Mouse (Mus musculus): ENCODE results near the gene Vmn1r195. TPM values are rescaled to one million over a fixed set of nuclear protein-coding genes. Genes with fewer than 3 reads are reported as not detected.

Vmn1r195 gene
- polyA plus RNA-seq (2015; fragmentation: Illumina TruSeq; extraction: RNeasy Lipid Tissue Mini Kit (QIAGEN cat#74804); ENCODE audit: insufficient read depth, low read depth, low replicate concordance) = not detected

GRCm38 (mm10) chr13:22270222-22270621 is at the start of gene Vmn1r195:
Gene Vmn1r195, plus strand, starts transcription at chr13:22270522.

GRCm38 (mm10) chr13:22223060-22223459 is 47.3 kb upstream of the Vmn1r195 start, which contains the start of gene Vmn1r193:
Gene Vmn1r193, minus strand, starts transcription at chr13:22223160.

GRCm38 (mm10) chr13:22243915-22244314 is 26.4 kb upstream of the Vmn1r195 start, which contains the start of gene Vmn1r194:
Gene Vmn1r194, plus strand, starts transcription at chr13:22244215.

GRCm38 (mm10) chr13:22289620-22290019 is 19.3 kb downstream of the Vmn1r195 start, which contains the start of gene Vmn1r196:
Gene Vmn1r196, plus strand, starts transcription at chr13:22289920.

GRCm38 (mm10) chr13:22324289-22324688 is 54.0 kb downstream of the Vmn1r195 start, which contains the start of gene Vmn1r197:
Gene Vmn1r197, plus strand, starts transcription at chr13:22324589.

Other genes with a start within 250 kb of the Vmn1r195 start
- not detected for gene Hist1h2ah, start 235.0 kb upstream of the Vmn1r195 start, polyA plus RNA-seq (2015; fragmentation: Illumina TruSeq; extraction: RNeasy Lipid Tissue Mini Kit (QIAGEN cat#74804); ENCODE audit: insufficient read depth, low read depth, low replicate concordance)
- gene Hist1h2bk, start 234.7 kb upstream of the Vmn1r195 start, polyA plus RNA-seq (2015; fragmentation: Illumina TruSeq; extraction: RNeasy Lipid Tissue Mini Kit (QIAGEN cat#74804); ENCODE audit: insufficient read depth, low read depth, low replicate concordance) = not detected
- 2.7 TPM for gene Hist1h4i, start 229.2 kb upstream of the Vmn1r195 start, polyA plus RNA-seq (2015; fragmentation: Illumina TruSeq; extraction: RNeasy Lipid Tissue Mini Kit (QIAGEN cat#74804); ENCODE audit: insufficient read depth, low read depth, low replicate concordance)
- not detected for gene Hist1h2ag, start 227.6 kb upstream of the Vmn1r195 start, polyA plus RNA-seq (2015; fragmentation: Illumina TruSeq; extraction: RNeasy Lipid Tissue Mini Kit (QIAGEN cat#74804); ENCODE audit: insufficient read depth, low read depth, low replicate concordance)
- gene Hist1h2bj, start 227.3 kb upstream of the Vmn1r195 start, polyA plus RNA-seq (2015; fragmentation: Illumina TruSeq; extraction: RNeasy Lipid Tissue Mini Kit (QIAGEN cat#74804); ENCODE audit: insufficient read depth, low read depth, low replicate concordance) = not detected
- not detected for gene Vmn1r188, start 186.1 kb upstream of the Vmn1r195 start, polyA plus RNA-seq (2015; fragmentation: Illumina TruSeq; extraction: RNeasy Lipid Tissue Mini Kit (QIAGEN cat#74804); ENCODE audit: insufficient read depth, low read depth, low replicate concordance)
- gene Vmn1r189, start 164.7 kb upstream of the Vmn1r195 start, polyA plus RNA-seq (2015; fragmentation: Illumina TruSeq; extraction: RNeasy Lipid Tissue Mini Kit (QIAGEN cat#74804); ENCODE audit: insufficient read depth, low read depth, low replicate concordance) = not detected
- gene Vmn1r191, start 86.6 kb upstream of the Vmn1r195 start, polyA plus RNA-seq (2015; fragmentation: Illumina TruSeq; extraction: RNeasy Lipid Tissue Mini Kit (QIAGEN cat#74804); ENCODE audit: insufficient read depth, low read depth, low replicate concordance) = not detected
- gene Vmn1r192, start 79.4 kb upstream of the Vmn1r195 start, polyA plus RNA-seq (2015; fragmentation: Illumina TruSeq; extraction: RNeasy Lipid Tissue Mini Kit (QIAGEN cat#74804); ENCODE audit: insufficient read depth, low read depth, low replicate concordance) = not detected
- not detected for gene Vmn1r193, start 47.4 kb upstream of the Vmn1r195 start, polyA plus RNA-seq (2015; fragmentation: Illumina TruSeq; extraction: RNeasy Lipid Tissue Mini Kit (QIAGEN cat#74804); ENCODE audit: insufficient read depth, low read depth, low replicate concordance)
- gene Vmn1r194, start 26.3 kb upstream of the Vmn1r195 start, polyA plus RNA-seq (2015; fragmentation: Illumina TruSeq; extraction: RNeasy Lipid Tissue Mini Kit (QIAGEN cat#74804); ENCODE audit: insufficient read depth, low read depth, low replicate concordance) = not detected
- not detected for gene Vmn1r196, start 19.4 kb downstream of the Vmn1r195 start, polyA plus RNA-seq (2015; fragmentation: Illumina TruSeq; extraction: RNeasy Lipid Tissue Mini Kit (QIAGEN cat#74804); ENCODE audit: insufficient read depth, low read depth, low replicate concordance)
- not detected for gene Vmn1r197, start 54.1 kb downstream of the Vmn1r195 start, polyA plus RNA-seq (2015; fragmentation: Illumina TruSeq; extraction: RNeasy Lipid Tissue Mini Kit (QIAGEN cat#74804); ENCODE audit: insufficient read depth, low read depth, low replicate concordance)
- gene Vmn1r198, start 79.8 kb downstream of the Vmn1r195 start, polyA plus RNA-seq (2015; fragmentation: Illumina TruSeq; extraction: RNeasy Lipid Tissue Mini Kit (QIAGEN cat#74804); ENCODE audit: insufficient read depth, low read depth, low replicate concordance) = not detected
- gene Vmn1r199, start 109.3 kb downstream of the Vmn1r195 start, polyA plus RNA-seq (2015; fragmentation: Illumina TruSeq; extraction: RNeasy Lipid Tissue Mini Kit (QIAGEN cat#74804); ENCODE audit: insufficient read depth, low read depth, low replicate concordance) = not detected
- gene Vmn1r200, start 119.9 kb downstream of the Vmn1r195 start, polyA plus RNA-seq (2015; fragmentation: Illumina TruSeq; extraction: RNeasy Lipid Tissue Mini Kit (QIAGEN cat#74804); ENCODE audit: insufficient read depth, low read depth, low replicate concordance) = not detected
- gene Vmn1r201, start 201.4 kb downstream of the Vmn1r195 start, polyA plus RNA-seq (2015; fragmentation: Illumina TruSeq; extraction: RNeasy Lipid Tissue Mini Kit (QIAGEN cat#74804); ENCODE audit: insufficient read depth, low read depth, low replicate concordance) = not detected
- not detected for gene Vmn1r202, start 234.9 kb downstream of the Vmn1r195 start, polyA plus RNA-seq (2015; fragmentation: Illumina TruSeq; extraction: RNeasy Lipid Tissue Mini Kit (QIAGEN cat#74804); ENCODE audit: insufficient read depth, low read depth, low replicate concordance)
- not detected for gene Vmn1r203, start 247.6 kb downstream of the Vmn1r195 start, polyA plus RNA-seq (2015; fragmentation: Illumina TruSeq; extraction: RNeasy Lipid Tissue Mini Kit (QIAGEN cat#74804); ENCODE audit: insufficient read depth, low read depth, low replicate concordance)

Measured in pancreas, adult 10 weeks (tissue).